Mouse (Mus musculus): Measurements from ENCODE around the gene Rhoh.

GRCm38 (mm10) chr5:65895764-65896163, 34.8 kb downstream of the Rhoh start:
- TF ChIP-seq GATA1 (IDR thresholded peaks at IDR 0.05; ENCODE audit: borderline replicate concordance, low read length), result no peak
- TF ChIP-seq FLI1 (IDR thresholded peaks at IDR 0.05; ENCODE audit: low read length), result no peak
